Mouse (Mus musculus) ES-Bruce4 (cell line): ENCODE measurements at regions not wholly inside any gene's neighbourhood (a gene's known extent, or its start where the extent isn't known, plus 50 kb on each side); places are given as distances from the start of the nearest gene placed in this dataset.

Experiments used
- H3K27ac ChIP-seq: 2 replicates; pipeline ENCODE4 v1.5.1; 2012; ENCODE audit warnings: low read length, inconsistent platforms; ENCODE audit not compliant: insufficient read depth
- H3K27me3 ChIP-seq: 2 replicates; pipeline ENCODE4 v1.6.1; 2012; ENCODE audit warnings: mild to moderate bottlenecking, low read length, inconsistent platforms; ENCODE audit not compliant: control insufficient read depth, poor library complexity, insufficient read depth, severe bottlenecking
- H3K36me3 ChIP-seq: 2 replicates; pipeline ENCODE4 v1.6.1; 2012; ENCODE audit warnings: inconsistent platforms, mild to moderate bottlenecking, low read length, moderate library complexity; ENCODE audit not compliant: control insufficient read depth, poor library complexity, insufficient read depth, severe bottlenecking
- H3K4me1 ChIP-seq: one replicate; pipeline ENCODE4 v1.8.1; 2011; ENCODE audit warnings: low read length; ENCODE audit not compliant: control insufficient read depth, insufficient read depth
- H3K4me3 ChIP-seq: 2 replicates; pipeline ENCODE4 v1.5.1; 2011; ENCODE audit warnings: low read depth, mild to moderate bottlenecking, low read length
- H3K9ac ChIP-seq: 2 replicates; pipeline ENCODE4 v1.6.1; 2012; ENCODE audit warnings: low read depth, mild to moderate bottlenecking, inconsistent platforms; ENCODE audit not compliant: poor library complexity, severe bottlenecking
- H3K9me3 ChIP-seq: replicated peaks from 2 replicates; pipeline ENCODE4 v1.6.1; 2012; ENCODE audit warnings: mild to moderate bottlenecking, low read length, inconsistent platforms; ENCODE audit not compliant: control insufficient read depth, poor library complexity, insufficient read depth, severe bottlenecking
- CTCF ChIP-seq: IDR thresholded peaks from one replicate; pipeline ENCODE4 v1.8.1; 2011; ENCODE audit warnings: low read depth, low read length
- EP300 ChIP-seq: IDR thresholded peaks from 2 replicates; pipeline ENCODE4 v1.6.1; 2011; ENCODE audit warnings: low read depth, low read length; ENCODE audit not compliant: insufficient read depth
- POLR2A ChIP-seq: IDR thresholded peaks from one replicate; pipeline ENCODE4 v1.8.1; 2011; ENCODE audit warnings: low read length; ENCODE audit not compliant: insufficient read depth

- TF ChIP-seq CTCF (no peak), EP300 (no peak), POLR2A (no peak)
- no peaks in the 10 kb centered on the region for H3K36me3 ChIP-seq
Measured at GRCm38 (mm10) chr11:63293485-63293884, 164.7 kb downstream of the Pmp22 start.

GRCm38 (mm10) chr11:63294476-63294875, 165.7 kb downstream of the Pmp22 start:
- H3K27me3 ChIP-seq = no peaks in the 10 kb centered on the region
- H3K9ac ChIP-seq = no peak overlapping the region
- H3K9me3 ChIP-seq = no peaks in the 10 kb centered on the region
- no peaks in the 10 kb centered on the region for H3K36me3 ChIP-seq
- H3K4me1 ChIP-seq = no peaks in the 10 kb centered on the region
- TF ChIP-seq POLR2A (no peak), CTCF (no peak), EP300 (no peak)
- H3K4me3 ChIP-seq = no peak overlapping the region
- no peak overlapping the region for H3K27ac ChIP-seq

More at GRCm38 (mm10) chr11:63293485-63293884, 164.7 kb downstream of the Pmp22 start:
- H3K9ac ChIP-seq = no peak overlapping the region
- no peaks in the 10 kb centered on the region for H3K9me3 ChIP-seq
- no peaks in the 10 kb centered on the region for H3K4me1 ChIP-seq
- no peaks in the 10 kb centered on the region for H3K27me3 ChIP-seq
- H3K4me3 ChIP-seq = no peak overlapping the region
- no peak overlapping the region for H3K27ac ChIP-seq

DNA sequence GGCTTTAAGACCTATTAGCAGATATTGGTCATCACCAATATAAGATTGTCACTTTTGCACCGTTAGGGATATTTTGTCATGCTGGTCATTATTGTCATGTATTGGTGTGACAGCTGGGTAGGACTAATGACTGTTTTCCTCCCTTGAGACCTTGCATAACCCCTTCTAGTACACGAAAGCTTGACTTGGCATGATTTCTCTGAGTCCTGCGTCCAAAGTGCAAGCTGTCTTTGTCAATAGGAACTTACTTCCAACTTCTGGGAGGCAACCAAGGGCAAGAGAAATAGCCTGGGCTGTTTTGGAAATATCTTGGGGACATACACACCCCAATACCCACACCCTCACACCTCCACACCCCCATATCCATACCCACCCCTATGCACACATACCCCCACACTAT, 167.7 kb downstream of the Pmp22 start:
- TF ChIP-seq EP300 (no peak), CTCF (no peak), POLR2A (no peak)
- no peaks in the 10 kb centered on the region for H3K36me3 ChIP-seq

GRCm38 (mm10) chr11:63299712-63300581, 171.2 kb downstream of the Pmp22 start:
- Histone ChIP-seq H3K4me3 (no peak overlapping the region), H3K9me3 (no peaks in the 10 kb centered on the region)

More for the DNA sequence above, 167.7 kb downstream of the Pmp22 start:
- H3K9ac ChIP-seq = no peak overlapping the region
- H3K27ac ChIP-seq = no peak overlapping the region
- H3K4me1 ChIP-seq = peaks cover 2% of the 10 kb centered on the region
- no peaks in the 10 kb centered on the region for H3K9me3 ChIP-seq
- H3K27me3 ChIP-seq = no peaks in the 10 kb centered on the region
- H3K4me3 ChIP-seq = no peak overlapping the region

GRCm38 (mm10) chr11:63325166-63325565, 196.4 kb downstream of the Pmp22 start:
- Histone ChIP-seq H3K9me3 (no peaks in the 10 kb centered on the region), H3K27ac (no peak overlapping the region), H3K4me1 (no peaks in the 10 kb centered on the region), H3K9ac (no peak overlapping the region), H3K36me3 (no peaks in the 10 kb centered on the region), H3K4me3 (no peak overlapping the region), H3K27me3 (no peaks in the 10 kb centered on the region)
- no peak for TF ChIP-seq POLR2A
- TF ChIP-seq CTCF = no peak
- TF ChIP-seq EP300 = no peak

More at GRCm38 (mm10) chr11:63299712-63300581, 171.2 kb downstream of the Pmp22 start:
- peaks cover 2% of the 10 kb centered on the region for H3K4me1 ChIP-seq
- no peaks in the 10 kb centered on the region for H3K36me3 ChIP-seq
- no peaks in the 10 kb centered on the region for H3K27me3 ChIP-seq
- no peak for TF ChIP-seq CTCF
- no peak for TF ChIP-seq EP300
- no peak for TF ChIP-seq POLR2A
- no peak overlapping the region for H3K9ac ChIP-seq
- H3K27ac ChIP-seq = no peak overlapping the region

GRCm38 (mm10) chr11:63326864-63327263, 198.1 kb downstream of the Pmp22 start:
- Histone ChIP-seq H3K36me3 (no peaks in the 10 kb centered on the region), H3K4me3 (no peak overlapping the region), H3K27ac (no peak overlapping the region), H3K9me3 (no peaks in the 10 kb centered on the region), H3K9ac (no peak overlapping the region), H3K27me3 (no peaks in the 10 kb centered on the region), H3K4me1 (no peaks in the 10 kb centered on the region)
- TF ChIP-seq CTCF (no peak), EP300 (no peak), POLR2A (no peak)
